Mouse (Mus musculus): Measurements from ENCODE around the gene Arhgap30. TPM values are rescaled to one million over a fixed set of nuclear protein-coding genes. Genes with fewer than 3 reads are reported as not detected.

The Arhgap30 gene
- polyA plus RNA-seq, 1 experiment: 1.8 TPM

- no peak for DNase-seq (ENCODE audit: extremely low spot score in 1 of 2, low spot score in 1 of 2)
These were observed 33.8 kb downstream of the Arhgap30 start for GRCm38 (mm10) chr1:171422504-171423095.

- no peak for DNase-seq (ENCODE audit: extremely low spot score in 1 of 2, low spot score in 1 of 2)
These were observed 35.9 kb downstream of the Arhgap30 start for GRCm38 (mm10) chr1:171424638-171425037.

GRCm38 (mm10) chr1:171425126-171425525 is 36.4 kb downstream of the Arhgap30 start:
- DNase-seq (ENCODE audit: extremely low spot score in 1 of 2, low spot score in 1 of 2): no peak

- no peak for DNase-seq (ENCODE audit: extremely low spot score in 1 of 2, low spot score in 1 of 2)
These were observed 43.4 kb downstream of the Arhgap30 start for GRCm38 (mm10) chr1:171432158-171432557.

- no peak for DNase-seq (ENCODE audit: extremely low spot score in 1 of 2, low spot score in 1 of 2)
These were observed 46.6 kb downstream of the Arhgap30 start for GRCm38 (mm10) chr1:171435288-171435814.

- DNase-seq (ENCODE audit: extremely low spot score in 1 of 2, low spot score in 1 of 2): no peak
These were observed 47.2 kb downstream of the Arhgap30 start for GRCm38 (mm10) chr1:171435974-171436373.

GRCm38 (mm10) chr1:171437264-171438013 is 48.7 kb downstream of the Arhgap30 start, which contains the start of gene F11r:
F11r (plus strand) TSS chr1:171437535.
- DNase-seq (ENCODE audit: extremely low spot score in 1 of 2, low spot score in 1 of 2): peak in 1 of 2 experiments; percentile 21

GRCm38 (mm10) chr1:171438014-171438670 is 49.4 kb downstream of the Arhgap30 start:
- DNase-seq (ENCODE audit: extremely low spot score in 1 of 2, low spot score in 1 of 2): no peak

- DNase-seq (ENCODE audit: extremely low spot score in 1 of 2, low spot score in 1 of 2): no peak
These were observed 50.3 kb downstream of the Arhgap30 start for GRCm38 (mm10) chr1:171439072-171439471.

- no peak for DNase-seq (ENCODE audit: extremely low spot score in 1 of 2, low spot score in 1 of 2)
These were observed 51.4 kb downstream of the Arhgap30 start for GRCm38 (mm10) chr1:171440025-171440725.

GRCm38 (mm10) chr1:171441466-171442412 is 53.0 kb downstream of the Arhgap30 start:
- DNase-seq (ENCODE audit: extremely low spot score in 1 of 2, low spot score in 1 of 2): no peak

GRCm38 (mm10) chr1:171442413-171442760 is 53.6 kb downstream of the Arhgap30 start:
- no peak for DNase-seq (ENCODE audit: extremely low spot score in 1 of 2, low spot score in 1 of 2)

- DNase-seq (ENCODE audit: extremely low spot score in 1 of 2, low spot score in 1 of 2): no peak
These were observed 56.3 kb downstream of the Arhgap30 start for GRCm38 (mm10) chr1:171445050-171445449.

GRCm38 (mm10) chr1:171446854-171447253 is 58.1 kb downstream of the Arhgap30 start:
- no peak for DNase-seq (ENCODE audit: extremely low spot score in 1 of 2, low spot score in 1 of 2)

GRCm38 (mm10) chr1:171447692-171448091 is 58.9 kb downstream of the Arhgap30 start:
- DNase-seq (ENCODE audit: extremely low spot score in 1 of 2, low spot score in 1 of 2): no peak

GRCm38 (mm10) chr1:171450062-171450461 is 61.3 kb downstream of the Arhgap30 start:
- DNase-seq (ENCODE audit: extremely low spot score in 1 of 2, low spot score in 1 of 2): no peak

GRCm38 (mm10) chr1:171451001-171451400 is 62.2 kb downstream of the Arhgap30 start:
- no peak for DNase-seq (ENCODE audit: extremely low spot score in 1 of 2, low spot score in 1 of 2)

- no peak for DNase-seq (ENCODE audit: extremely low spot score in 1 of 2, low spot score in 1 of 2)
These were observed 63.8 kb downstream of the Arhgap30 start for GRCm38 (mm10) chr1:171452522-171452921.

- no peak for DNase-seq (ENCODE audit: extremely low spot score in 1 of 2, low spot score in 1 of 2)
These were observed 64.2 kb downstream of the Arhgap30 start for GRCm38 (mm10) chr1:171452923-171453322.

- DNase-seq (ENCODE audit: extremely low spot score in 1 of 2, low spot score in 1 of 2): no peak
These were observed 66.2 kb downstream of the Arhgap30 start for GRCm38 (mm10) chr1:171454926-171455325.

Data from frontal cortex, adult 2 months (tissue).